Mouse (Mus musculus): Measurements from ENCODE around the gene 8030411F24Rik.
"Not testable (repeated sequence)": the region's sequence is repeated elsewhere in the genome, so short reads cannot be mapped to it uniquely, and the experiment has no call there.

Gene 8030411F24Rik

DNA sequence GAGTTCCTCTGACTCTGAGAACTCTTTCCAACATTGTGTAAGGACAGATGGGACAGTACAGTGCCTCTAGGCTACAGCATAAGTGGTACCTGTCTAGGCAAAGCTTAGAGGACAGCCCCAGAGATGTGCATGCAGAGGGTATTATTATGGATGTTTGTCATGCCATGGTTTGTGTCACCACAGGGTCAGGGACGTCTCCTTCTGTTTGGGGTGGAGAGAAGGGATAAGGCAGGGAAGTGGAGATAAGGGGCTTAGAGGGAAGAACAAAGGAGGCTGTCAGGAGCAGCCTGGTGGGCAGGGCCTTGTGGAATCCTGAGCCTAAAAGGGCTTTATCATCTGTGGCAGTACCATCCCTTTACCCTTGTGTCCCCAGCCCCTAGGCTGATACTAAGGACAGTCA is at the start of gene 8030411F24Rik:
8030411F24Rik (plus strand) TSS at position 301 of the 400 bp plus-strand sequence.
- DNase-seq (ENCODE audit: low read depth, low spot score) = no peak

GRCm38 (mm10) chr2:148732327-148733000 is 49.3 kb upstream of the 8030411F24Rik start, which contains the start of gene Napb:
Gene Napb, minus strand, starts transcription at chr2:148732467.
- DNase-seq (ENCODE audit: low read depth, low spot score) = peak; percentile 59

DNA sequence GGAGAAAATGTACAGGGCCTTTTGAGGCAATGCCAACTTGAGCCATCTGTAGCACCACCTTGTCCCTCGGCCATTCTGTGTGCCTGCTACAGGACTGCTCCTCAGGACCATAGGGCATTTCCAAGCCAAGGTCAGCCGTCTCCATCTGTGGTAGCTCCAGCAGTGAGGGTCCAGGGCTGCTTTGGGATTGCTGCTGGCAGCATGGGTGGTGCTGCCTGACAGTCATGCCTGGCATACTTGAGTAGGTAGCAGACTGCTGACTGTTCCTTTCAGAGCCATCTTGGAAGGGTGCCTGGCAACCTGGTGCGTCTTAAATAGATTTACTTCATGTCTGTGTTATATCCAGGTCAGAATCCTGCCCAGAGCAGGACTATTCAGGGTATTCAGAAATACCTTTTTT is 38.8 kb upstream of the 8030411F24Rik start:
- DNase-seq (ENCODE audit: low read depth, low spot score) = no peak

DNA sequence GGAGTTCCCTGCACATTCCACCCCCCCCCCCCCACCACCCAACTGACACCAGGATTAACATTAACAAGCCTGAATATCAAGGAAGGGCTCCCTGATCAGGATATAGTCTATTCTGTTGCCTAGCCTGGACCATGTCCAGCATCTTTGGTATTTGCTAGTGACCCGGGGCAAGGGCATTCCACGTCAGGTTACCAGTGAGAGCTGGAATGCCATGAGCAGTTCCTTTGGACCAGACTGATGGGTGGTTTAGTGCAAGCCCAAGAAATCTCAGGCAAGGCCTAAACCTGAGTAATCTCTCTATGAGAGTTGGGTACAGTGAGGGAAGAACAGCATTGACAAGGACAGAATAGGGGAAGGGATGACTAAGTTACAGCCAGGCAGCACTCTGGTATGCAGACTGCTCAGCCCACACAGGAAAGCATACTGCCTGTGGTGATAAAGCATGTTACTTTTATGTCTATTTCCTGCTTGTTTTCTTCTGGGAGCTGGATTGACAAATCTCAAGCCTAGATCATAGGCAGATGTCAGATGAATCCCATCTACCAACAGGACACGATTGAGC is 37.9 kb upstream of the 8030411F24Rik start:
- no peak for DNase-seq (ENCODE audit: low read depth, low spot score)

DNA sequence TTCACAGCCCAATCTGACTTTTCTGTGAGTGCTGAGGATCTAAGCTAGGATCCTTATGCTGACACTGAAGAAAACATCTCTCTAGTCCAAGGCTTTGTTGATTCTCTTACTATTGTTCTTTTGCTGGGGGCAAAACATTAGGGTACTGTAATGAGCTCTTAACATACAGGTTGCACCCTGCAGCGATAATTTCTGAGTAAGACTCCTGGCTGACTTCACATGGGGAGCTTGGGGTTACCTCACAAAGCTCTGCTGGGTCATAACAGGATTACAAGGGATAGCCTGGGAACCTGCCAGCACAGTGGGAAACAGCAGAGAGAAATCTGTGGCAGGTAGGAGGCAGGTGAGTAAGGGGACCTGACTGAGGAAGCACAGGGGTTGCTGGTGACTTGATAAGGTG is 31.8 kb upstream of the 8030411F24Rik start, which contains the start of gene Cstl1:
Cstl1 (plus strand) TSS at position 301 of the 400 bp plus-strand sequence.
- DNase-seq (ENCODE audit: low read depth, low spot score) = no peak

GRCm38 (mm10) chr2:148751893-148752813 is 29.7 kb upstream of the 8030411F24Rik start:
- DNase-seq (ENCODE audit: low read depth, low spot score) = peak; percentile 74

- no peak for DNase-seq (ENCODE audit: low read depth, low spot score)
These were observed 27.4 kb upstream of the 8030411F24Rik start for GRCm38 (mm10) chr2:148754310-148754846.

DNA sequence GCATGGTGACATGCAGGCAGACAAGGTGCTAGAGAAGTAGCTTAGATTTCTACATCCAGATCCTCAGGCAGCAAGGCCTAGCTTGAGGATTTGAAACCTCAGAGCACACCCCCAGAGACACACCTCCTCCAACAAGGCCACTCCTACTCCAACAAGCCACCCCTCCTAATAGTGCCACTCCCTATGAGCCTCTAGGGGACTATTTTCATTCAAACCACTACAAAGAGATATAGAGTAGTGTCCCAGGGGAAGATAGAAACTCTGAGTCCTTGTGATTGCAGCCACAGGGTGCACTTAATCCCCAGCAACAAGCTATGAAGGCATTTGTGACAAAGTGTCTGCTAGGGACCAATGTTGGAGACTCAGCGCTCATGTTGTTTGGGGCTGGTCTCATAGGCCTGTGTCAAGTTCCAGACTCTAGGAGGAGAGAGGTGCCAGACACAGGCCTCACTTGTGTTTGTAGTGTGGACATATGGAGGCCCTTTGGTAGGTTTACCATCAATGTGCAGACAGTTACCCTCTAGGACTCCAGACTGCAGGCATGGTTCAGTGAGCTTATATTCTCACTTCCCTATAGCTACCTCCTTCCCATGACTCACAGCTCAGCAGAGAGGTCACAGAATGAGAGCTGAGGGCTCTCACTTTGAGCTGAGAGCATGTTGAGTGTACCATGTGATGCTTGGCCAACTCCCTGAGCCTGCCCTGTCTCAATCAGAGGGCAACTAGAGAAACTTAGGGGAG is 18.0 kb upstream of the 8030411F24Rik start:
- no peak for DNase-seq (ENCODE audit: low read depth, low spot score)

DNA sequence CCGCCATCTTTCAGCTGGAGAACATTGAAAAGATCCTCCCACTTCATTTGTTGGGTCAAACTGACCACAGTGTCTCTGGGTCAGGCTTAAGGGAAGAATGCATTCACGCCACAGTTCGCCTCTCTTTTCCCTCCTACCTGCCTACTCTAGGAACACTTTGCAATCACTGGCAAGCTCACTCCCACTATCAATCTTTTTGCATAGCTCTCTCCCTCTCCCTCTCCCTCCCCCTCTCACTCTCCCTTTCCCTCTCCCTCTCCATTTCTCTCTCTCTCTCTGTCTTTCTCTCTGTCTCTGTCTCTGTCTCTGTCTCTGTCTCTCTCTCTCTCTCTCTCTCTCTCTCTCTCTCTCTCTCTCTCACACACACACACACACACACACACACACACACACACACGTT is 10.4 kb upstream of the 8030411F24Rik start, which contains the start of gene Cst11:
Cst11 (minus strand) TSS at position 101 of the 400 bp plus-strand sequence.
- DNase-seq (ENCODE audit: low read depth, low spot score) = not testable (repeated sequence)

DNA sequence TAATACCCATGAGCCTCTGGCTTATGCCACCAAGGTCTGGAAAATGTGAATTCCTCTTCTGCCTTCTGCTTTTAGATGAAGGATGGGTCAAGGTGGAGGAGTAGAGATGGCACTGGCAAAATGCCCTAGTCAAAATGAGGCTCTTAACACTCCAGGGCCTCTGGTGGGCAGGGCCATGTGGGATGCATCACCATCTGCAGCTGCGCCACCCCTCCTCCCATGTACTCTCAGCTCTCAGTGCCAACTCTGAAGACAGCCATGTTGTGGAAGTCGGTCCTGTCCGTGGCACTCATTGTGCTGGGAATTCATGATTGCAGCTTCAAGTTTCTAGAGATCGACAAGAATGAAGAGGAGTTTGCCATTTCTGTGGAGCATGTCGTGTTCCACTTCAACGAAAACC is 7.3 kb downstream of the 8030411F24Rik start, which contains the start of gene Cst12:
Cst12 (plus strand) TSS at position 220 of the 400 bp plus-strand sequence.
- DNase-seq (ENCODE audit: low read depth, low spot score) = no peak

DNA sequence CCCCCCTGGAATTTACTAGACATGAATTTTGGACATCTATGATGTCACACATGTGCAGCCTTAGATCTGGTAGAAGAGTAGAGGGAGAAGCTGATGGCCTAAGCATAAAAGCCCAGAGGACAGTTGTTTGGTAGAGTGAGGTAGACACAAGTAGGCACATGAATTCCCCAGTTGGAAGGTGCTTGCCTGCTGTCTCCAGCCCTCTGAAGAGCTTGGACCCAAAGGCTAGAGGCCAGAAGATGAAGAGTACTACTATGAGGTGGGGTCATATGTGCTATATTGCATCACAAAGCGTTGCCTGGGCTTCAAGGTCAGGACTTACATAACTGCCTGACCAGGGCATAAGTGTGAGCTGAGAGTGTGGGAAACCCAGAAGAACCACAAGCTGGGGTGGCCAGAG is 16.7 kb downstream of the 8030411F24Rik start, which contains the start of gene Cst8:
Cst8 (plus strand) TSS at position 301 of the 400 bp plus-strand sequence.
- no peak for DNase-seq (ENCODE audit: low read depth, low spot score)

- no peak for DNase-seq (ENCODE audit: low read depth, low spot score)
These were observed 19.7 kb downstream of the 8030411F24Rik start for GRCm38 (mm10) chr2:148801491-148801921.

DNA sequence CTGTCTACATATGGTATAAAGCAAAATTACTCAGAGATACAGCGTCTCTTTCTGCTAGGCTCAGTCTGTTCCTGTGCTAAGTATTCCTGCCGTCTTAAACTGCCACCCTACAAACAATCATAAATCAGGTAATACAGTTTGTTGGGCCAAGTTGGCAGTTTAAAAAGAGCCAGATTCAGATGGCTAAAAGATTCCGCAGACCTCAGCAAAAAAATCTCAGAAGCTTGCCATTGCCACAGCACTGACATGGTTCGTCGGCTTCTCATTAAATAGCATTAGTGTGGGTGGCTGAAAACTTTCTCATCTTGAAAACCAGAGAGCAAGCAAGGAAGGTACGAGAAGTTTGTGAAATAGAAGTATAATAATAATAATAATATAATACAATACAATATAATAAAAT is 24.9 kb downstream of the 8030411F24Rik start:
- DNase-seq (ENCODE audit: low read depth, low spot score) = no peak

- DNase-seq (ENCODE audit: low read depth, low spot score) = no peak
These were observed 38.1 kb downstream of the 8030411F24Rik start, which contains the start of gene Cst13 for GRCm38 (mm10) chr2:148819909-148820308. Gene Cst13, plus strand, starts transcription at chr2:148820081.

DNA sequence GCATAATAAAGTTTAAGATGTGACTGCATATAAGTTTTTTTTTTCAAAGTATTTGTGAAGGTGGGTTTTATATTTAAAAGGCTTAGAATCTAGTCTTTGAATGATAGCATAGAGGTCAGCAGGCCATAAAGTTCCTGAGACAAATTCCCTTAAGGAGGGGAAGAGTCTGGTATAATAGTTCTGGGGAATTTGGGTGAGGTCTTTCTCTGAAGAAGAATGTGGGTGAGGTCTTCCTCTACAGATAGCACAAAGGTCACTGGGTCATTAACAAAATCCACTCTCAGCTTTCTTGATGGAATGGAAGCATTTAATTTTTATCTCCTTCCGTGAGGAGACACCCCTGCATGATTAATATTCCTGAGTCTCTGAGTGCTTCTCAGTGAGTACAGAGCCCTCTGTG is 44.2 kb downstream of the 8030411F24Rik start:
- no peak for DNase-seq (ENCODE audit: low read depth, low spot score)

- DNase-seq (ENCODE audit: low read depth, low spot score) = no peak
These were observed 53.1 kb downstream of the 8030411F24Rik start, which contains the start of gene Cst9 for GRCm38 (mm10) chr2:148834912-148835311. Gene Cst9, plus strand, starts transcription at chr2:148835147.
